Mouse (Mus musculus) heart, adult 2 months (tissue): ENCODE data around the gene Ptpre. TPM values are rescaled to one million over a fixed set of nuclear protein-coding genes. Genes with fewer than 3 reads are reported as not detected.
A peak's percentile ranks its signal among the peaks of the same experiment; 100 is the strongest.

ENCODE experiments used
- DNase-seq, 2 experiments: peaks; one replicate each; pipeline ENCODE4 v3.0.0; 2021
- H3K27ac ChIP-seq: fragments of 200-600 bp; 2 replicates; pipeline ENCODE4 v1.8.1; 2022
- H3K27me3 ChIP-seq: fragments of 200-500 bp; 2 replicates; pipeline ENCODE4 v1.6.1; 2012; ENCODE audit warnings: mild to moderate bottlenecking, low read length, inconsistent platforms, mixed read lengths; ENCODE audit not compliant: control insufficient read depth, insufficient read depth
- H3K36me3 ChIP-seq: fragments of 200-500 bp; 2 replicates; pipeline ENCODE4 v1.6.1; 2012; ENCODE audit warnings: low read length, inconsistent platforms; ENCODE audit not compliant: control insufficient read depth, insufficient read depth
- H3K4me1 ChIP-seq: fragments of 200-500 bp; 2 replicates; pipeline ENCODE4 v1.6.1; 2011; ENCODE audit warnings: low read length; ENCODE audit not compliant: control insufficient read depth, insufficient read depth
- H3K4me3 ChIP-seq: fragments of 200-600 bp; 2 replicates; pipeline ENCODE4 v1.8.1; 2022
- H3K79me2 ChIP-seq: fragments of 200-500 bp; replicated peaks from 2 replicates; pipeline ENCODE4 v1.6.1; 2012; ENCODE audit warnings: mild to moderate bottlenecking, inconsistent platforms, low read length, moderate library complexity, mixed read lengths; ENCODE audit not compliant: control insufficient read depth, insufficient read depth
- H3K9ac ChIP-seq: fragments of 200-500 bp; 2 replicates; pipeline ENCODE4 v1.6.1; 2012; ENCODE audit warnings: low read depth, mild to moderate bottlenecking, control low read depth, inconsistent platforms, low read length, mixed read lengths
- CTCF ChIP-seq: fragments of 200-600 bp; IDR thresholded peaks from 2 replicates; pipeline ENCODE4 v1.8.1; 2022; ENCODE audit warnings: antibody characterized with exemption, mild to moderate bottlenecking, moderate library complexity
- EP300 ChIP-seq: fragments of 200-500 bp; IDR thresholded peaks from 2 replicates; pipeline ENCODE4 v1.6.1; 2011; ENCODE audit warnings: low read depth, low read length, control low read depth; ENCODE audit not compliant: insufficient read depth
- POLR2A ChIP-seq: fragments of 200-500 bp; IDR thresholded peaks from 2 replicates; pipeline ENCODE4 v1.6.1; 2011; ENCODE audit warnings: mild to moderate bottlenecking, low read depth, low read length, control low read depth; ENCODE audit not compliant: insufficient read depth
- WGBS: fragments of 180-500 bp; shearing (Covaris S2); methylation state at CpG from one replicate; pipeline ENCODE4 v1.1.7; 2018; 5-methylcytosine and 5-hydroxymethylcytosine counted together
- intact Hi-C: fragments of 180-260 bp; cut with DNase I; formaldehyde crosslinking; loops from one replicate; pipeline ENCODE4 v1.15.1; 2025
- polyA plus RNA-seq: library from polyadenylated mRNA; depleted of rRNA; stranded (reverse); fragments of >200 nt; gene quantifications from 2 replicates; pipeline ENCODE4 v1.2.3, GENCODE M21; 2012
- total RNA-seq, 2 experiments: library from RNA; stranded (reverse); gene quantifications; 2 replicates each; pipeline ENCODE4 v1.2.3; 2021

Gene Ptpre
- total and polyA plus RNA-seq, 3 experiments: 2.8 to 4.1 (median 3.1) TPM

DNA sequence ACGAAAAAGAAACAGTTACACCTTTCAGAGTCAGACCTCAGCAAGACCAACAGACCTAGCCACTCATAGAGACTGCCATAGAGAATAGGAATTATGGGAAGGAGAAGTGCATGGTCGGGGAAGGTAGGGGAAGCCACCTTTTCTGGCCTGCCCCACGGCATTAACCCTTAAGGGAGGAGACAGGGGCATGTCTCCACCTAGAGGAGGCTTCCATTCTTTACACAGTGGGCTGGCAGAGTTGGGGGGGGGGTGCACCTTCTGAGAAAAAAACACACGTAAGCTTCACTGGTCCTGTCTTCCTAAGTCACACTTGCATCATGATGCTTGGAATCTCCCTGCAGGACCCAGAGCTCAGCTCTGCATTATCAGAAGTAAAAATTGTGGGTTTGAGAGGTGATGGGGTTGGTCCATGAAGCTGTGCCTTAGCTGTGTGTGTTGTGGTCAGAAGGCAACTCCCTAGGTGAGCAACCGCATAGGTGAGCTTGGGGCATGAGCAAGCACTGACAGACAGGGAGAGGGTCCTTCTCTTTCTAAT is 58.4 kb downstream of the Ptpre start:
- no peak overlapping the region for H3K9ac ChIP-seq
- TF ChIP-seq EP300 (no peak), POLR2A (no peak), CTCF (no peak)
- H3K79me2 ChIP-seq: no peaks in the 10 kb centered on the region
- no peaks in the 10 kb centered on the region for H3K27me3 ChIP-seq
- peaks cover 20% of the 10 kb centered on the region for H3K4me1 ChIP-seq
- H3K4me3 ChIP-seq: no peak overlapping the region
- no peak for DNase-seq
- peaks cover 2% of the 10 kb centered on the region; the same call in 1 of the 2 replicates for H3K36me3 ChIP-seq
- no peak overlapping the region for H3K27ac ChIP-seq
- intact Hi-C loops: no loop called here
- 64% methylated on average over 5 of the region's 5 CpGs for whole genome bisulfite sequencing

DNA sequence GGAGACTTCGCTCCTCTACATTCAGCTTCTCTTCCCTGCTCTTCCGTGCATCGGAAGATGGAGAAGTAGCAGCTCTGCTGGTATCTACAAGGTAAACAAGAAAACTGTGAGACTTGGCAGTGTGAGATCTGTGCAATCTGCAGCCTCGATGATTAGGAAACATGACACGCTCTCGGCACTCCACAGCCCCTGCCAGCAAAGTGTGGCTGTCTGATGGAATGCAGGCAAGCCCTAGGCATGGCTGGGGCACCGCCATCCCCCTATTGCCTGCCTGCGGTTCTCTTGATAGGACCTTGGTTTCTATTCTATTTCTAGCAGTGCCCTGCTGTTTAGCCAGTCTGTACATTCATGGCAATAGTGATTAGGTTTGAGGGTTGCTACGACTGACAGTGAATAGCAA is 59.7 kb downstream of the Ptpre start:
- Histone ChIP-seq H3K27me3 (no peaks in the 10 kb centered on the region), H3K4me1 (peaks cover 25% of the 10 kb centered on the region), H3K36me3 (peaks cover 4% of the 10 kb centered on the region; the same call in 1 of the 2 replicates), H3K27ac (peak overlapping the region; percentile 83), H3K4me3 (no peak overlapping the region), H3K79me2 (no peaks in the 10 kb centered on the region), H3K9ac (no peak overlapping the region)
- peak; percentile 42 for DNase-seq
- TF ChIP-seq CTCF (no peak), POLR2A (no peak), EP300 (no peak)
- 37% methylated on average over 9 of the region's 9 CpGs for WGBS
- intact Hi-C loops: no loop called here

DNA sequence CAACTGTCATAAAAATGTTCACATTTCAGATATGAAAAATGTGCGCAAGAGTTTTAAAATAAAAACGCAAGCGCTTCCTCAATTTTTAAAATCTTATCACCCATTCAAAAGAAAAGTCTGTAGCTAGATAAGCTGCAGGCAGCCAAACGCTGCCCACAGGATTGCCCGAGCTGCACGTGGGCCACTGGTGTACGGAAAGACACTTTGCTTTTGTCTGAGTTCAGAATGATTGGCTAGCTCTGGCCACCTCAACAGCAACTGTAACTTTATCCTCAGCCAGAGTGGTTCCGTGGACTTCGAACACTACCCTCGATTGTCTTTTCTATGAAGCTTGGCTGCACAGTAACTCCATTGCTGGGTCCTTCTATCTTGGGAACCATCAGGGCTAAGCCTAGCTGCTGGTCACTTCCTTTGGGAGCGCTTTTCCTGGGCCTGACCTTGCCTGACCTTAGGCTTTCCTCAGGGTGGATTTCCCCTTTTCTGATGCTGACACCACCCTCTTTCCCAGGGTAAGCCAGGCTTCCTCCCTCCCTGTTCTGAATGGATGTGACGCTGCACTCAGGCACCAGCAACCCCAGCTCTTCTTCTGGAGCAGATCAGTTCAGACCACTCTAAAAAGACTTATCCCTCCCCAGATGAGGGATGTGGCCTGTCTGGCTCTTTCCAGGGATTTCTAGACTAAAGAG is 60.5 kb downstream of the Ptpre start:
- WGBS: 35% methylated on average over 12 of the region's 12 CpGs

DNA sequence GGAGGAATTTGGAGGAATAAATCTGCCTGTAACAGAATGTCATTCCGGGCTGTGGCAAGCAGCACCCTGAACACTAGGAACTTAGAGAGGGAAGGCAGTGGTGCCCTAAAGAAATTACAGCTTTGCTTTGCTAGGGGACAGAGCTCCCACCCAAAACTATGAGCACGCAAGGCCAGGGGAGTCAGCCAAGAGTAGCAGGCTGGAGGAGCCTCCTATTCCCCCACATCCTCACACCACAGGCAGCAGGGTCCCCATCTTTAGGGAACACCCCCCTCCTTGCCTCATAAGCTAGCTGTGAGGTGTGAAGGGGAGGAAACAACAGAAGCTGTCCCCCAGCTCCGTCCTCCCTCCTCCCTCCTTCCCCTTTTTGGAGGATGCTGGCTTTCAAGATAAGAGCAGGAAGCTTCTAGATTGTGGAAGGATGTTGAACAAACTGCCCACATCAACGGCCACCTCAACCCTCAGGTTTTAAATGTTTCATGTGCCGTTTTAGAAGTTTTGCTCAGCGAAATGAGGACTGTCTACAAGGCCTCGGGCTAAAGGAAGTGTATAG is 61.1 kb downstream of the Ptpre start:
- peak overlapping the region; percentile 83 for H3K27ac ChIP-seq
- no peak overlapping the region for H3K4me3 ChIP-seq
- H3K79me2 ChIP-seq: no peaks in the 10 kb centered on the region
- DNase-seq: no peak
- H3K27me3 ChIP-seq: no peaks in the 10 kb centered on the region
- 39% methylated on average over 7 of the region's 7 CpGs for WGBS
- peaks cover 33% of the 10 kb centered on the region for H3K4me1 ChIP-seq
- peaks cover 12% of the 10 kb centered on the region; the same call in 1 of the 2 replicates for H3K36me3 ChIP-seq
- TF ChIP-seq CTCF (no peak), EP300 (no peak), POLR2A (no peak)
- intact Hi-C loops: no loop called here
- H3K9ac ChIP-seq: no peak overlapping the region

More for the DNA sequence above, 60.5 kb downstream of the Ptpre start:
- Histone ChIP-seq H3K27ac (peak overlapping the region; percentile 83), H3K9ac (no peak overlapping the region), H3K36me3 (peaks cover 11% of the 10 kb centered on the region; the same call in 1 of the 2 replicates), H3K27me3 (no peaks in the 10 kb centered on the region), H3K4me3 (no peak overlapping the region), H3K4me1 (peaks cover 28% of the 10 kb centered on the region), H3K79me2 (no peaks in the 10 kb centered on the region)
- peak; percentile 54 to 71 for DNase-seq
- TF ChIP-seq POLR2A: 0 out of 2 replicates have a peak, but pooled peaks have one; percentile 22
- TF ChIP-seq CTCF: no peak
- peak; percentile 76 for TF ChIP-seq EP300
- intact Hi-C loops: no loop called here

DNA sequence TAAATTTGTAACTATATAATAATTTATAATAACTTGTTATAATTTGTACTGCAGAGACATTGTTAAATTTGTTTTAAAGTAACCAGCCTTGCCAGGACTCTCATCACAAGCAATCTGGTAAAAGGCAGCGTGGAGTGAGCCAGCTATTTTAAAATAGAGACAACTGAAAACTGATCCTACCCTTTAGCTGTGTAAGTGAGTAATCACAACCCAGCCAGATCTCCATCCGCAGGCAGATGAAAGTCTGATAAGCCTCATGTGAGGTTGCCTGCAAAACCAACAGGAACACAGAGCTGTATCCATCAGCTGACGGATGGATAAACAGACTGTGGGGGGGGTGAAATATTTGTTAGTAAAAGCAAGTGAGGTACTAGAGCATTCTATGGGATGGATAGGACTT is 62.8 kb downstream of the Ptpre start:
- peak overlapping the region; percentile 20; the same call in 1 of the 2 replicates for H3K27ac ChIP-seq
- intact Hi-C loops: no loop called here

GRCm38 (mm10) chr7:135601607-135602006 is 64.3 kb downstream of the Ptpre start:
- Histone ChIP-seq H3K4me1 (peaks cover 38% of the 10 kb centered on the region), H3K4me3 (no peak overlapping the region), H3K9ac (no peak overlapping the region), H3K27me3 (no peaks in the 10 kb centered on the region), H3K36me3 (peaks cover 12% of the 10 kb centered on the region; the same call in 1 of the 2 replicates), H3K27ac (peak overlapping the region; percentile 70), H3K79me2 (no peaks in the 10 kb centered on the region)
- no peak for DNase-seq
- WGBS: 49% methylated on average over 8 of the region's 8 CpGs
- no peak for TF ChIP-seq EP300
- no peak for TF ChIP-seq CTCF
- no peak for TF ChIP-seq POLR2A
- intact Hi-C loops: no loop called here

More for the DNA sequence above, 62.8 kb downstream of the Ptpre start:
- TF ChIP-seq EP300 (no peak), POLR2A (no peak), CTCF (no peak)
- Histone ChIP-seq H3K27me3 (no peaks in the 10 kb centered on the region), H3K79me2 (no peaks in the 10 kb centered on the region), H3K9ac (no peak overlapping the region), H3K36me3 (peaks cover 12% of the 10 kb centered on the region; the same call in 1 of the 2 replicates), H3K4me3 (no peak overlapping the region), H3K4me1 (peaks cover 38% of the 10 kb centered on the region)
- DNase-seq: no peak
- 57% methylated on average over 3 of the region's 3 CpGs for WGBS
